Mouse (Mus musculus) bone marrow macrophage, adult 2 months (primary cell): ENCODE results near the gene Hpn.

Source experiments
- CTCF ChIP-seq: IDR thresholded peaks from 2 replicates; pipeline ENCODE4 v1.5.1; 2012; ENCODE audit warnings: low read depth, mild to moderate bottlenecking, low read length, moderate library complexity
- POLR2A ChIP-seq: IDR thresholded peaks from 2 replicates; pipeline ENCODE4 v1.6.1; 2012; ENCODE audit warnings: mild to moderate bottlenecking, low read depth, low read length, borderline replicate concordance

DNA sequence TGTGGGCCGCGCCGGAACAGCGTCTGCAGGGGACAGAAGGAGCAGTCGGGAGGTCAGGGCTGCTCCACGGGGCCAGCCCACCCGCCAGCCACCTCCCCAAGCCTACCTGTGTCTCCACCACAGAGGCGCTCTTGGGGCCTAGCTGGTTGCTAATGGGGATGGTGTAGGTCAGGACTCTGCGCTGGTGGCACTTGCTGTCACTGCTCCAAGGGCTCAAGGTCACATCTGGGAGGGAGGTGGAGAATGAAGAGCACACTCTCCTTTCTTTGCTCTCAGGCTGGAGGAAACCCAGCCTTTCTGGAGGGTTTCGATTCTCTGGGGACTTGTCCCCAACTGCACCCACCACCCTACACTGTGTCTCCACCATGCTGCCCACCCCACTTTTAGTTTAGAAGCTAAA, 20.6 kb upstream of the Hpn start:
- TF ChIP-seq POLR2A (no peak), CTCF (no peak)
